Mouse (Mus musculus): Measurements from ENCODE around the gene Ncor2.

DNA sequence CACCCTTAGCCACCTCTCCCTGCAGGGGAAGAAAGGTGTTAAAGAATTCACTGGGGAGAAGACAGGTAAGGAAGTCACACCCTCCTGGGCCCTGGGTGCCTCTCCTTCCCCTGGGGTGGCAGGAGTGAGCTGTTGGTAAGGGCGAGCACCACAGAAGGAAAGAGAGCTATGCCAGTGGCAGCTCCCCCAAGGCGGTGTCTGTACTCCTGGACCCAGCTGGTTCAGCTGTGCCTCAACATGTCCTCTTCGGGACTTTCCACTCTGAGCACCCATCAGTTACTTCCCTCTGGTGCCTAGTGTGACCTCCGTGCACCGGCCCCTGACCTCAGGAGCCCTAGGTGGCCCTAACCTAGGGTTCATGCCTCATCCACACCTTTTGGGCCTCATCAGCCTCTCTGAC lies 31.9 kb downstream of the Ncor2 start:
- TF ChIP-seq CTCF (conservative IDR thresholded peaks at IDR 0.05; ENCODE audit: low read length) (no peak), POU5F1 (IDR thresholded peaks at IDR 0.05; ENCODE audit: borderline replicate concordance, low read length) (no peak)
